ENCODE assay signal across 8 mouse cellular contexts in the genomic region with DNA sequence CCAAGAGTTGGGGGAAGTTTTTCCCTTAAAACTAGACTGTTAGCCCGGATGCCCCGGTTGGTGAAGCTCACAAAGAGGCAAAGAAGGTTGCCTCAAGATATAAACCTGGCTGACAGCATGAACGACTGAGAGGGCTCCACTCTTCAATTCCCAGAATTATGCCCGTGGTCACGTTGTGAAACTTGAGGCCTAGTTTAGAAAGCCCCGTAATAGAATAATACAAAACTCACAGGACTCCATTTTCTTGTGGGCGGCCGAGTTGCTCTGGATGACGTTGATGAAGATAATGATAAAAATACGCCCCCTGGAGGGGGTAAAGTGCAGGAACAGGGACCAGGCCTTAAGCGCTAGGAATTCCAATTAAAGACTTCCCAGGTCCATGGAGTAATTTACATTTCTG. TPM values are rescaled to one million over a fixed set of nuclear protein-coding genes. Genes with fewer than 3 reads are reported as not detected.
DNase-seq lines count a peak whose midpoint lies in the region; ATAC-seq and TF ChIP-seq lines count a peak whose summit lies in the region.

No protein-coding gene starts in this region.

- H3K27ac ChIP-seq in midbrain, embryonic 10.5 days (replicated peaks) = no peak overlapping the region; the same call in 1 of the 2 replicates
- no peak overlapping the region for H3K27ac ChIP-seq in midbrain, embryonic 15.5 days
- H3K27ac ChIP-seq in heart, embryonic 15.5 days = peak overlapping the region; percentile 63
- H3K27ac ChIP-seq in limb, embryonic 14.5 days (replicated peaks; ENCODE audit: low read depth, low read length) = peak overlapping the region; percentile 93
- no peak overlapping the region for H3K27ac ChIP-seq in neural tube, embryonic 11.5 days (ENCODE audit: low read depth, low read length)

- peaks cover 48% of the 10 kb centered on the region for H3K27me3 ChIP-seq in midbrain, embryonic 10.5 days (ENCODE audit: low read depth, poor library complexity, severe bottlenecking)
- H3K27me3 ChIP-seq in midbrain, embryonic 15.5 days (replicated peaks) = peaks cover 8% of the 10 kb centered on the region
- H3K27me3 ChIP-seq in heart, embryonic 15.5 days = 0 out of 2 replicates have a peak, but pooled peaks cover 3% of the 10 kb centered on the region
- no peaks in the 10 kb centered on the region for H3K27me3 ChIP-seq in limb, embryonic 14.5 days (ENCODE audit: control insufficient read depth, insufficient read depth, low read length)
- no peaks in the 10 kb centered on the region for H3K27me3 ChIP-seq in neural tube, embryonic 11.5 days (ENCODE audit: control insufficient read depth, insufficient read depth, low read length)

- no peak overlapping the region for H3K9ac ChIP-seq in midbrain, embryonic 15.5 days
- peak overlapping the region; percentile 51 for H3K9ac ChIP-seq in heart, embryonic 15.5 days
- peak overlapping the region; percentile 86 for H3K9ac ChIP-seq in limb, embryonic 14.5 days (ENCODE audit: low read depth, low read length, severe bottlenecking)
- H3K9ac ChIP-seq in neural tube, embryonic 11.5 days (ENCODE audit: low read length) = 0 out of 2 replicates have a peak overlapping the region, but pooled peaks have one; percentile 27

- peak overlapping the region; percentile 58 for H3K4me3 ChIP-seq in midbrain, embryonic 10.5 days
- H3K4me3 ChIP-seq in midbrain, embryonic 15.5 days = no peak overlapping the region
- H3K4me3 ChIP-seq in heart, embryonic 15.5 days = peak overlapping the region; percentile 48
- peak overlapping the region; percentile 65 for H3K4me3 ChIP-seq in limb, embryonic 14.5 days (replicated peaks; ENCODE audit: low read length)
- peak overlapping the region; percentile 37 for H3K4me3 ChIP-seq in neural tube, embryonic 11.5 days (ENCODE audit: low read depth, low read length)

- DNase-seq in midbrain, embryonic 10.5 days (ENCODE audit: low spot score) = peak; percentile 30
- DNase-seq in limb, embryonic 14.5 days (ENCODE audit: low spot score) = peak; percentile 85
- DNase-seq in neural tube, embryonic 11.5 days (ENCODE audit: low spot score) = peak; percentile 56
- no peak for DNase-seq in right cerebral cortex, postnatal 14 days
- no peak for DNase-seq in urinary bladder, postnatal 4 days (ENCODE audit: low spot score in 2 of 2)

- H3K4me2 ChIP-seq in midbrain, embryonic 15.5 days = no peak overlapping the region
- H3K4me2 ChIP-seq in heart, embryonic 15.5 days = peak overlapping the region; percentile 90
- H3K4me2 ChIP-seq in limb, embryonic 14.5 days (replicated peaks; ENCODE audit: low read depth, low read length, severe bottlenecking) = peak overlapping the region; percentile 70
- peak overlapping the region; percentile 64 for H3K4me2 ChIP-seq in neural tube, embryonic 11.5 days (ENCODE audit: low read depth)

- no peaks in the 10 kb centered on the region for H3K36me3 ChIP-seq in midbrain, embryonic 10.5 days
- H3K36me3 ChIP-seq in midbrain, embryonic 15.5 days (replicated peaks) = no peaks in the 10 kb centered on the region
- no peaks in the 10 kb centered on the region for H3K36me3 ChIP-seq in heart, embryonic 15.5 days
- peaks cover 19% of the 10 kb centered on the region for H3K36me3 ChIP-seq in limb, embryonic 14.5 days (ENCODE audit: control insufficient read depth, insufficient read depth, low read length)
- no peaks in the 10 kb centered on the region for H3K36me3 ChIP-seq in neural tube, embryonic 11.5 days (ENCODE audit: control insufficient read depth, insufficient read depth, low read length)

- 2% methylated on average over 11 of the region's 11 CpGs for WGBS in midbrain, embryonic 10.5 days
- WGBS in midbrain, embryonic 15.5 days = 12% methylated on average over 11 of the region's 11 CpGs
- 8% methylated on average over 11 of the region's 11 CpGs for WGBS in heart, embryonic 15.5 days
- 2% methylated on average over 11 of the region's 11 CpGs for WGBS in limb, embryonic 14.5 days
- WGBS in neural tube, embryonic 11.5 days = 2% methylated on average over 11 of the region's 11 CpGs

- ATAC-seq in midbrain, embryonic 15.5 days (replicated peaks) = no peak
- ATAC-seq in heart, embryonic 15.5 days (replicated peaks; ENCODE audit: insufficient number of reproducible peaks, insufficient read depth, low FRiP score, low read depth) = no peak
- 0 out of 2 replicates have a peak, but pooled peaks have one; percentile 8 for ATAC-seq in limb, embryonic 14.5 days (ENCODE audit: low FRiP score, low read depth)
- 0 out of 2 replicates have a peak, but pooled peaks have one; percentile 2 for ATAC-seq in neural tube, embryonic 11.5 days (ENCODE audit: insufficient read depth, low FRiP score, low TSS enrichment)
- ATAC-seq in monocyte, adult 5-6 weeks (replicated peaks; ENCODE audit: insufficient number of reproducible peaks, low FRiP score, low TSS enrichment, poor library complexity, severe bottlenecking) = no peak

- TF ChIP-seq POLR2A in limb, embryonic 14.5 days (IDR thresholded peaks at IDR 0.05; ENCODE audit: borderline replicate concordance, extremely low read depth, insufficient read depth, insufficient read length) = no peak

- no peaks in the 10 kb centered on the region for H3K9me3 ChIP-seq in midbrain, embryonic 10.5 days (replicated peaks)
- no peaks in the 10 kb centered on the region for H3K9me3 ChIP-seq in midbrain, embryonic 15.5 days
- no peaks in the 10 kb centered on the region for H3K9me3 ChIP-seq in heart, embryonic 15.5 days (replicated peaks)
- no peaks in the 10 kb centered on the region for H3K9me3 ChIP-seq in limb, embryonic 14.5 days (ENCODE audit: control insufficient read depth, low read length)
- H3K9me3 ChIP-seq in neural tube, embryonic 11.5 days (ENCODE audit: control insufficient read depth, low read length) = no peaks in the 10 kb centered on the region

- peaks cover 25% of the 10 kb centered on the region for H3K4me1 ChIP-seq in midbrain, embryonic 10.5 days
- peaks cover 8% of the 10 kb centered on the region for H3K4me1 ChIP-seq in midbrain, embryonic 15.5 days
- peaks cover 7% of the 10 kb centered on the region; the same call in 1 of the 2 replicates for H3K4me1 ChIP-seq in heart, embryonic 15.5 days (replicated peaks)
- H3K4me1 ChIP-seq in limb, embryonic 14.5 days (ENCODE audit: control insufficient read depth, insufficient read depth, low read length) = peaks cover 9% of the 10 kb centered on the region; the same call in 1 of the 2 replicates
- 0 out of 2 replicates have a peak, but pooled peaks cover 2% of the 10 kb centered on the region for H3K4me1 ChIP-seq in neural tube, embryonic 11.5 days (ENCODE audit: control insufficient read depth, insufficient read depth, low read length)

RNA-seq across cellular contexts. Expression of gene Col1a2, which starts 1.5 kb away (rescaled TPM):
- 84.9 and 139 TPM in 2 replicates for polyA plus RNA-seq in midbrain, embryonic 10.5 days (2016; fragmentation: Nextera tagmentation; extraction: Ambion mirVana)
- polyA plus RNA-seq in midbrain, embryonic 15.5 days (2015; fragmentation: Nextera tagmentation; extraction: Ambion mirVana) = 89.0 and 101 TPM in 2 replicates
- 469 and 631 TPM in 2 replicates for polyA plus RNA-seq in heart, embryonic 15.5 days (2015; fragmentation: Nextera tagmentation; extraction: Ambion mirVana)
- polyA plus RNA-seq in limb, embryonic 14.5 days (2012; rRNA removed) = 1,303 and 1,310 TPM in 2 replicates
- polyA plus RNA-seq in limb, embryonic 14.5 days (2014; fragmentation: Nextera tagmentation; extraction: Ambion mirVana) = 1,790 and 1,964 TPM in 2 replicates
- polyA plus RNA-seq in neural tube, embryonic 11.5 days (2014; fragmentation: Nextera tagmentation; extraction: Ambion mirVana) = 150 and 167 TPM in 2 replicates
- total RNA-seq in monocyte, adult 5-6 weeks (2017) = 0.10 to 1.7 TPM in 2 of 3 replicates, not detected in the other

Comparison
In these comparisons a context has a peak if more than half of its experiments do, and no peak if none do; other contexts are left out.
1. DNase-seq: peak in midbrain, embryonic 10.5 days (single experiment), limb, embryonic 14.5 days (single experiment) and neural tube, embryonic 11.5 days (single experiment); none in right cerebral cortex, postnatal 14 days (single experiment) and urinary bladder, postnatal 4 days (0 of 2).
2. H3K27ac ChIP-seq: peak in heart, embryonic 15.5 days (single experiment) and limb, embryonic 14.5 days (single experiment); none in midbrain, embryonic 10.5 days (single experiment), midbrain, embryonic 15.5 days (single experiment) and neural tube, embryonic 11.5 days (single experiment).
3. ATAC-seq: peak in limb, embryonic 14.5 days (single experiment) and neural tube, embryonic 11.5 days (single experiment); none in midbrain, embryonic 15.5 days (single experiment), heart, embryonic 15.5 days (single experiment) and monocyte, adult 5-6 weeks (single experiment).